Mouse (Mus musculus): ENCODE measurements around the gene Ccdc154. TPM values are rescaled to one million over a fixed set of nuclear protein-coding genes. Genes with fewer than 3 reads are reported as not detected.

Gene Ccdc154
- polyA plus RNA-seq, 1 experiment from 2014 or later = 0.32 TPM

- no peak for ATAC-seq
- TF ChIP-seq CTCF (IDR thresholded peaks at IDR 0.05) = no peak
- ChIA-PET CTCF (no interaction called here), POLR2A (no interaction called here)
- H3K27me3 ChIP-seq = no peaks in the 10 kb centered on the region
- peak; percentile 53 for DNase-seq (ENCODE audit: low read depth, low spot score)
- in situ Hi-C loops (cut with MboI; ENCODE audit: low pct_unique_long_range_greater_than_20kb) = no loop called here
Observed at GRCm38 (mm10) chr17:25133275-25133698, 29.0 kb upstream of the Ccdc154 start, which contains the start of gene Clcn7. Clcn7 (plus strand) TSS chr17:25133391.

- no peaks in the 10 kb centered on the region for H3K27me3 ChIP-seq
- in situ Hi-C loops (cut with MboI; ENCODE audit: low pct_unique_long_range_greater_than_20kb) = no loop called here
- DNase-seq (ENCODE audit: low read depth, low spot score) = no peak
- no peak for ATAC-seq
- no peak for TF ChIP-seq CTCF (IDR thresholded peaks at IDR 0.05)
- ChIA-PET POLR2A (no interaction called here), CTCF (interaction anchor here (0.9 to 1.4 kb wide), 2 partner anchors 9 to 18 kb away, joined by 3 to 6 read pairs; no protein-coding TSS in a partner anchor)
Observed at GRCm38 (mm10) chr17:25135622-25136021, 26.6 kb upstream of the Ccdc154 start.

GRCm38 (mm10) chr17:25138803-25139202, 23.5 kb upstream of the Ccdc154 start:
- ChIA-PET POLR2A (no interaction called here), CTCF (interaction anchor here (1.8 kb wide), 1 partner anchor 22 kb away, joined by 5 read pairs; no protein-coding TSS in a partner anchor)
- no peaks in the 10 kb centered on the region for H3K27me3 ChIP-seq
- no peak for ATAC-seq
- TF ChIP-seq CTCF (IDR thresholded peaks at IDR 0.05) = no peak
- in situ Hi-C loops (cut with MboI; ENCODE audit: low pct_unique_long_range_greater_than_20kb) = no loop called here
- no peak for DNase-seq (ENCODE audit: low read depth, low spot score)

- ChIA-PET CTCF (interaction anchor here (1.3 to 1.8 kb wide), 3 partner anchors 10 to 28 kb away, joined by 3 to 5 read pairs (median 3); no protein-coding TSS in a partner anchor), POLR2A (no interaction called here)
- in situ Hi-C loops (cut with MboI; ENCODE audit: low pct_unique_long_range_greater_than_20kb) = no loop called here
- DNase-seq (ENCODE audit: low read depth, low spot score) = no peak
- TF ChIP-seq CTCF (IDR thresholded peaks at IDR 0.05) = no peak
- no peak for ATAC-seq
- no peaks in the 10 kb centered on the region for H3K27me3 ChIP-seq
Observed at GRCm38 (mm10) chr17:25139960-25140359, 22.3 kb upstream of the Ccdc154 start.

- in situ Hi-C loops (cut with MboI; ENCODE audit: low pct_unique_long_range_greater_than_20kb) = no loop called here
- ATAC-seq = no peak
- H3K27me3 ChIP-seq = no peaks in the 10 kb centered on the region
- DNase-seq (ENCODE audit: low read depth, low spot score) = no peak
- POLR2A ChIA-PET = interaction anchor here (1.4 kb wide), 1 partner anchor 8 kb away, joined by 3 read pairs; no protein-coding TSS in a partner anchor
- CTCF ChIA-PET = interaction anchor here (1.5 kb wide), 1 partner anchor 21 kb away, joined by 3 read pairs; the partner anchor contains the start of gene BC003965
- TF ChIP-seq CTCF (IDR thresholded peaks at IDR 0.05) = no peak
Observed at GRCm38 (mm10) chr17:25163387-25163786, 1.1 kb downstream of the Ccdc154 start.

GRCm38 (mm10) chr17:25164770-25165169, 2.5 kb downstream of the Ccdc154 start:
- ATAC-seq (no peak), DNase-seq (ENCODE audit: low read depth, low spot score) (no peak)
- ChIA-PET CTCF (no interaction called here), POLR2A (no interaction called here)
- H3K27me3 ChIP-seq = no peaks in the 10 kb centered on the region
- TF ChIP-seq CTCF (IDR thresholded peaks at IDR 0.05) = no peak
- in situ Hi-C loops (cut with MboI; ENCODE audit: low pct_unique_long_range_greater_than_20kb) = no loop called here

- CTCF ChIA-PET = no interaction called here
- no peak for TF ChIP-seq CTCF (IDR thresholded peaks at IDR 0.05)
- in situ Hi-C loops (cut with MboI; ENCODE audit: low pct_unique_long_range_greater_than_20kb) = no loop called here
- no peak for DNase-seq (ENCODE audit: low read depth, low spot score)
- no peak for ATAC-seq
- no peaks in the 10 kb centered on the region for H3K27me3 ChIP-seq
- POLR2A ChIA-PET = no interaction called here
Observed at GRCm38 (mm10) chr17:25165970-25166671, 3.9 kb downstream of the Ccdc154 start.

- in situ Hi-C loops (cut with MboI; ENCODE audit: low pct_unique_long_range_greater_than_20kb) = no loop called here
- H3K27me3 ChIP-seq = no peaks in the 10 kb centered on the region
- TF ChIP-seq CTCF (IDR thresholded peaks at IDR 0.05) = no peak
- ATAC-seq (no peak), DNase-seq (ENCODE audit: low read depth, low spot score) (no peak)
- POLR2A ChIA-PET = no interaction called here
- CTCF ChIA-PET = no interaction called here
Observed at GRCm38 (mm10) chr17:25169706-25170105, 7.4 kb downstream of the Ccdc154 start.

GRCm38 (mm10) chr17:25172558-25172957, 10.3 kb downstream of the Ccdc154 start:
- peaks cover 7% of the 10 kb centered on the region for H3K27me3 ChIP-seq
- CTCF ChIA-PET = no interaction called here
- DNase-seq (ENCODE audit: low read depth, low spot score) (no peak), ATAC-seq (no peak)
- no peak for TF ChIP-seq CTCF (IDR thresholded peaks at IDR 0.05)
- in situ Hi-C loops (cut with MboI; ENCODE audit: low pct_unique_long_range_greater_than_20kb) = no loop called here
- POLR2A ChIA-PET = interaction anchor here (0.6 to 1.2 kb wide), 2 partner anchors 12 to 529 kb away, joined by 3 read pairs; partner anchors contain the start of gene BC003965

GRCm38 (mm10) chr17:25175411-25175810, 13.2 kb downstream of the Ccdc154 start, which contains the start of gene Gm38655:
Gm38655 (minus strand) TSS chr17:25175471.
- CTCF ChIA-PET = no interaction called here
- H3K27me3 ChIP-seq = peaks cover 10% of the 10 kb centered on the region
- no peak for TF ChIP-seq CTCF (IDR thresholded peaks at IDR 0.05)
- in situ Hi-C loops (cut with MboI; ENCODE audit: low pct_unique_long_range_greater_than_20kb) = no loop called here
- POLR2A ChIA-PET = interaction anchor here (1.3 kb wide), 1 partner anchor 22 kb away, joined by 5 read pairs; no protein-coding TSS in a partner anchor
- DNase-seq (ENCODE audit: low read depth, low spot score) = no peak
- ATAC-seq = no peak

- ChIA-PET CTCF (no interaction called here), POLR2A (interaction anchor here (0.6 to 1.2 kb wide), 2 partner anchors 16 to 80 kb away, joined by 3 read pairs; no protein-coding TSS in a partner anchor)
- no peak for TF ChIP-seq CTCF (IDR thresholded peaks at IDR 0.05)
- no peak for ATAC-seq
- H3K27me3 ChIP-seq = peaks cover 6% of the 10 kb centered on the region
- in situ Hi-C loops (cut with MboI; ENCODE audit: low pct_unique_long_range_greater_than_20kb) = no loop called here
- DNase-seq (ENCODE audit: low read depth, low spot score) = no peak
Observed at GRCm38 (mm10) chr17:25183232-25183631, 21.0 kb downstream of the Ccdc154 start.

Data from Patski (cell line).